Comparison of ENCODE assay signal across 25 mouse cellular contexts in genomic region chr17:25614723-25615510, GRCm38 (mm10). TPM values are rescaled to one million over a fixed set of nuclear protein-coding genes. Genes with fewer than 3 reads are reported as not detected.
DNase-seq lines count a peak whose midpoint lies in the region; ATAC-seq and TF ChIP-seq lines count a peak whose summit lies in the region.
"Had no signal": no experiment of that assay in that cellular context is flagged by ENCODE, and none has a peak within 500 bp of the region (broad histone marks: within the 10 kb centered on the region; RNA-seq: fewer than 3 reads in every experiment).

No protein-coding gene starts in this region.

- no peak for DNase-seq in left cerebral cortex, adult 2 months (ENCODE audit: extremely low spot score in 1 of 2, low spot score in 2 of 2)
- no peak for DNase-seq in left cerebral cortex, adult 9 months (ENCODE audit: low spot score in 2 of 2)
- DNase-seq in embryo, embryonic 10.5 days (ENCODE audit: low spot score) = no peak
- DNase-seq: adrenal gland, adult 2 months; adrenal gland, postnatal 14 days; cerebellum, adult 18-20 months; cerebellum, adult 9-10 months; cerebellum, postnatal 14 days; gastrocnemius, postnatal 36 days; heart, adult 2 months; kidney, adult 11 months; kidney, adult 8-10 months had no signal

- WGBS in forebrain, embryonic 15.5 days = 85% methylated on average over 10 of the region's 10 CpGs
- WGBS in forebrain, embryonic 12.5 days = 92% methylated on average over 10 of the region's 10 CpGs
- WGBS in forebrain, embryonic 16.5 days = 86% methylated on average over 10 of the region's 10 CpGs

- peak overlapping the region; percentile 57 for H3K27ac ChIP-seq in forebrain, embryonic 15.5 days (replicated peaks)
- H3K27ac ChIP-seq in forebrain, embryonic 12.5 days = no peak overlapping the region
- H3K27ac ChIP-seq in left cerebral cortex, adult 2 months = peak overlapping the region; percentile 71
- H3K27ac ChIP-seq in forebrain, embryonic 16.5 days (ENCODE audit: low read length) = peak overlapping the region; percentile 60
- H3K27ac ChIP-seq: embryonic facial prominence, embryonic 12.5 days; embryonic facial prominence, embryonic 15.5 days; heart, adult 2 months; heart, embryonic 10.5 days; heart, embryonic 13.5 days; hindbrain, embryonic 12.5 days; intestine, embryonic 15.5 days had no signal

- H3K27me3 ChIP-seq in forebrain, embryonic 15.5 days = no peaks in the 10 kb centered on the region
- no peaks in the 10 kb centered on the region for H3K27me3 ChIP-seq in forebrain, embryonic 12.5 days
- no peaks in the 10 kb centered on the region for H3K27me3 ChIP-seq in forebrain, embryonic 16.5 days (replicated peaks; ENCODE audit: control insufficient read depth, insufficient read depth, low read length)
- H3K27me3 ChIP-seq: embryonic facial prominence, embryonic 12.5 days; embryonic facial prominence, embryonic 15.5 days; heart, embryonic 13.5 days; hindbrain, embryonic 12.5 days; intestine, embryonic 15.5 days had no signal

- ATAC-seq in forebrain, embryonic 15.5 days (replicated peaks) = no peak
- no peak for ATAC-seq in forebrain, embryonic 12.5 days (ENCODE audit: low FRiP score)
- ATAC-seq in forebrain, embryonic 16.5 days = 0 out of 2 replicates have a peak, but pooled peaks have one; percentile 15
- ATAC-seq: CD4-positive, CD25-positive, alpha-beta regulatory T cell, adult 4 months; hindbrain, embryonic 16.5 days; intestine, embryonic 15.5 days had no signal

- H3K9ac ChIP-seq in forebrain, embryonic 15.5 days (replicated peaks) = no peak overlapping the region
- H3K9ac ChIP-seq in forebrain, embryonic 12.5 days = no peak overlapping the region
- H3K9ac ChIP-seq in forebrain, embryonic 16.5 days (replicated peaks; ENCODE audit: low read depth, low read length) = no peak overlapping the region
- H3K9ac ChIP-seq: embryonic facial prominence, embryonic 12.5 days; embryonic facial prominence, embryonic 15.5 days; heart, embryonic 13.5 days; hindbrain, embryonic 12.5 days; intestine, embryonic 15.5 days had no signal

- no peak overlapping the region for H3K4me3 ChIP-seq in forebrain, embryonic 15.5 days
- no peak overlapping the region for H3K4me3 ChIP-seq in forebrain, embryonic 12.5 days (replicated peaks)
- H3K4me3 ChIP-seq in left cerebral cortex, adult 2 months = no peak overlapping the region
- no peak overlapping the region for H3K4me3 ChIP-seq in forebrain, embryonic 16.5 days (replicated peaks; ENCODE audit: low read length)
- H3K4me3 ChIP-seq: embryonic facial prominence, embryonic 12.5 days; embryonic facial prominence, embryonic 15.5 days; heart, adult 2 months; heart, embryonic 10.5 days; heart, embryonic 13.5 days; hindbrain, embryonic 12.5 days; intestine, embryonic 15.5 days had no signal

- TF ChIP-seq CTCF in left cerebral cortex, adult 2 months (IDR thresholded peaks at IDR 0.05) = no peak

- no peaks in the 10 kb centered on the region; the same call in 1 of the 2 replicates for H3K36me3 ChIP-seq in forebrain, embryonic 15.5 days
- H3K36me3 ChIP-seq in forebrain, embryonic 12.5 days (replicated peaks) = peaks cover 22% of the 10 kb centered on the region
- no peaks in the 10 kb centered on the region; the same call in 1 of the 2 replicates for H3K36me3 ChIP-seq in forebrain, embryonic 16.5 days (ENCODE audit: control insufficient read depth, insufficient read depth)
- H3K36me3 ChIP-seq: intestine, embryonic 15.5 days had no signal

- intact Hi-C loops in left cerebral cortex, adult 2 months (cut with DNase I) = no loop called here

- H3K4me2 ChIP-seq in forebrain, embryonic 15.5 days (replicated peaks) = no peak overlapping the region
- H3K4me2 ChIP-seq in forebrain, embryonic 12.5 days = no peak overlapping the region
- no peak overlapping the region for H3K4me2 ChIP-seq in forebrain, embryonic 16.5 days (ENCODE audit: low read length)
- H3K4me2 ChIP-seq: embryonic facial prominence, embryonic 12.5 days; embryonic facial prominence, embryonic 15.5 days; heart, embryonic 13.5 days; hindbrain, embryonic 12.5 days; intestine, embryonic 15.5 days had no signal

- H3K4me1 ChIP-seq in forebrain, embryonic 15.5 days = peaks cover 34% of the 10 kb centered on the region
- H3K4me1 ChIP-seq in forebrain, embryonic 12.5 days = peaks cover 25% of the 10 kb centered on the region
- H3K4me1 ChIP-seq in forebrain, embryonic 16.5 days (replicated peaks; ENCODE audit: control insufficient read depth, insufficient read depth, low read length) = peaks cover 34% of the 10 kb centered on the region

- no peaks in the 10 kb centered on the region for H3K9me3 ChIP-seq in forebrain, embryonic 15.5 days
- no peaks in the 10 kb centered on the region for H3K9me3 ChIP-seq in forebrain, embryonic 12.5 days
- H3K9me3 ChIP-seq in forebrain, embryonic 16.5 days (ENCODE audit: control insufficient read depth, low read length) = no peaks in the 10 kb centered on the region
- H3K9me3 ChIP-seq: embryonic facial prominence, embryonic 12.5 days; embryonic facial prominence, embryonic 15.5 days; heart, embryonic 10.5 days; heart, embryonic 13.5 days; hindbrain, embryonic 12.5 days; intestine, embryonic 15.5 days had no signal

RNA-seq across cellular contexts. Expression of gene Lmf1, which starts 36.0 kb away (rescaled TPM):
- 17.0 and 18.1 TPM in 2 replicates for polyA plus RNA-seq in forebrain, embryonic 15.5 days (2015; fragmentation: Nextera tagmentation; extraction: Ambion mirVana)
- 17.8 and 21.0 TPM in 2 replicates for polyA plus RNA-seq in forebrain, embryonic 12.5 days (2016; fragmentation: Nextera tagmentation; extraction: Ambion mirVana)
- 10 to 100 TPM; 22.0 to 25.4 TPM for total RNA-seq in left cerebral cortex, adult 2 months (2021)
- polyA plus RNA-seq in forebrain, embryonic 16.5 days (2015; fragmentation: Nextera tagmentation; extraction: Ambion mirVana) = 18.3 and 19.4 TPM in 2 replicates

RNA-seq across cellular contexts. Expression of gene Sox8, which starts 44.4 kb away (rescaled TPM):
- polyA plus RNA-seq in forebrain, embryonic 15.5 days (2015; fragmentation: Nextera tagmentation; extraction: Ambion mirVana) = 24.0 and 26.9 TPM in 2 replicates
- 10.3 and 15.1 TPM in 2 replicates for polyA plus RNA-seq in forebrain, embryonic 12.5 days (2016; fragmentation: Nextera tagmentation; extraction: Ambion mirVana)
- total RNA-seq in left cerebral cortex, adult 2 months (2021) = 10 to 100 TPM; 55.3 to 66.9 TPM
- polyA plus RNA-seq in forebrain, embryonic 16.5 days (2015; fragmentation: Nextera tagmentation; extraction: Ambion mirVana) = 26.1 and 26.8 TPM in 2 replicates
- total RNA-seq: hematopoietic stem cell, adult 5-6 weeks; MEL had no signal
- polyA plus RNA-seq: CD4-positive, CD25-positive, alpha-beta regulatory T cell, adult 4 months had no signal
